Mouse (Mus musculus): Measurements from ENCODE around the gene Parg. TPM values are rescaled to one million over a fixed set of nuclear protein-coding genes. Genes with fewer than 3 reads are reported as not detected.
A peak's percentile ranks its signal among the peaks of the same experiment; 100 is the strongest.
"Not testable (repeated sequence)": the region's sequence is repeated elsewhere in the genome, so short reads cannot be mapped to it uniquely, and the experiment has no call there.

Gene Parg
- polyA plus RNA-seq, 1 experiment from 2014 or later: 46.4 TPM

DNA sequence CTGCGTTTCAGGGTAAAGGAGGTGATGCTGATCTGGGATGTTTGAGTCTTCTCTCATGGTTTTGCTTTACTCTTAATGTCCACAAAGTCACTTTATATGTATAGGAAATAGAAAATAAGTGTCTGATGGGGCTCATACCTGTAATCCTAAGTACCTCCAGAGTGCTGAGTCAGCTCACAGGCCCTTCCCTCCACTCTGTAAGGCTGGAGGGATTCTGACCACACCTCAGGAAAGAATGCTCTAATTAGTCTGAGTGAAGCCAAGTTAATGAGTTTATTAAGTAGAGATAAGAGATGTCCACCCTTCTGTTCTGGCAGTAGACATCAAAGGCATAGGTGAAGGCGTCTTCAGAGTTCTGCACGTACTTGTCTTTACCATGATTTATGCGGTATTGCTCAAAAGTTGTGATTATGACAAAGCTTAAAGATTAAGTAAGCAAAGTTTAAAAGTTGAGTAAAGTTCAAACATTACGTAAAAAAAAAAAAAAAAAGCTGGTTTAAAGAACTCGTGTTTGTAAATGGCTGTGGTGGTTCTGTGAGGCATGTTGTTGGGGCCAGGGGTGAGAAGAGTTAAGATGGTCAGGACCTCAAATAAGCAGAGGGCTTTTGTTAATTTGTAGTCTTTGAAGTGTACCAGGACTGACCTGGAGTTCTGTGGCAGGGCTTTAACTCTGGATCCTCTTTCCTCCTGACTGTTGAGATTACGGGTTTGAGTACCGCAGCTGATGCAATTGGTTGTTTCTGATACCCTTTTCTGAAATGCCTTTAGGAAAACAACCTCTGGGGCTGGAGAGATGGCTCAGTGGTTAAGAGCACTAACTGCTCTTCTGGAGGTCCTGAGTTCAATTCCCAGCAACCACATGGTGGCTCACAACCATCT is 37.3 kb upstream of the Parg start:
- no peak for ATAC-seq (ENCODE audit: insufficient number of reproducible peaks, insufficient read depth, low FRiP score, low TSS enrichment, low read depth)
- WGBS: 78% methylated on average over 8 of the region's 8 CpGs
- H3K4me2 ChIP-seq: 0 out of 2 replicates have a peak overlapping the region, but pooled peaks have one; percentile 86
- H3K27me3 ChIP-seq: no peaks in the 10 kb centered on the region
- no peaks in the 10 kb centered on the region for H3K36me3 ChIP-seq
- H3K9ac ChIP-seq: no peak overlapping the region
- H3K4me1 ChIP-seq: peaks cover 28% of the 10 kb centered on the region
- H3K9me3 ChIP-seq: no peaks in the 10 kb centered on the region
- no peak overlapping the region for H3K4me3 ChIP-seq
- H3K27ac ChIP-seq: no peak overlapping the region

GRCm38 (mm10) chr14:32165278-32166061 is 36.3 kb upstream of the Parg start:
- under 1% methylated on average over 42 of the region's 42 CpGs for WGBS
- peak overlapping the region; percentile 41 for H3K27ac ChIP-seq
- peak overlapping the region; percentile 86 for H3K4me2 ChIP-seq
- H3K27me3 ChIP-seq: no peaks in the 10 kb centered on the region
- no peaks in the 10 kb centered on the region for H3K36me3 ChIP-seq
- H3K9ac ChIP-seq: peak overlapping the region; percentile 70
- peak overlapping the region; percentile 49 for H3K4me3 ChIP-seq
- H3K4me1 ChIP-seq: peaks cover 25% of the 10 kb centered on the region
- ATAC-seq (ENCODE audit: insufficient number of reproducible peaks, insufficient read depth, low FRiP score, low TSS enrichment, low read depth): peak; percentile 56; the same call in 1 of the 2 replicates
- H3K9me3 ChIP-seq: no peaks in the 10 kb centered on the region

DNA sequence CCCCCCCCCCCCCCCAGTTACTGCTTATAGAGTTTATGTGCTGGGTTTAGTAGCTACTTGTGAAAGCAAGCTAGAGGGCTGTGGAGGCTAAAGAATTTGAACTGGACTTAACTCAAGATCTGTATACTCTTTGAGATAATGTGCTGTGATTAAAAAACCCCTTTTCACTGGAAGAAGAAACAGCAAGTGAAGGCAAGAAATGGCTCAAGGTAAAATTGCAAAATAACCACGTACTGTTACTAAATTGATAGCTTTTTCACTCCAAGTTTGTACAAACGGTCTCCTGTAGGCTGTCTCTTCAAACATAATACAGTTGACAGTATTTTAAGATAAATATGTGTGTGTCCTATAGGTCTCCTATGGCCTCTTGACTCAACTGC is 35.7 kb upstream of the Parg start:
- Histone ChIP-seq H3K4me1 (peaks cover 19% of the 10 kb centered on the region), H3K27me3 (no peaks in the 10 kb centered on the region), H3K9me3 (no peaks in the 10 kb centered on the region), H3K9ac (no peak overlapping the region), H3K27ac (no peak overlapping the region), H3K4me3 (peak overlapping the region; percentile 49; the same call in 1 of the 2 replicates), H3K4me2 (peak overlapping the region; percentile 86), H3K36me3 (0 out of 2 replicates have a peak, but pooled peaks cover 4% of the 10 kb centered on the region)
- 64% methylated on average over 2 of the region's 2 CpGs for WGBS
- no peak for ATAC-seq (ENCODE audit: insufficient number of reproducible peaks, insufficient read depth, low FRiP score, low TSS enrichment, low read depth)

DNA sequence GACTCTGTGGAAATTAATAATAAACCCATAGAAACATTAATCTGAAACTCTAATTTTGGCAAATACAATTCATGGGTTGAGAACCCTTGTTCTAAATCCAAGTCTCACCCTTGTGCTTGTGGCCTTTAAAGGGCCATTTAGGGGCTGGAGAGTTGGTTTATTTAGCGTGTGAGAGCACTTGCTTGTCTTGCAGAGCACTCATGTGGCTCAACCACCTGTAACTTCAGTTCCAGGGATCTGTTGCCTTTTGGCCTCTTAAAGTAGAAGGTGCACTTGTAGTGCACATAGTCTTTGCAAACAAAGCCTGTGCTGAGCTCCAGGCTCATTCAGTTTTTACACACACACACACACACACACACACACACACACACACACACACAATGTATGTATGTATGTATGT is 34.9 kb upstream of the Parg start:
- Histone ChIP-seq H3K27me3 (no peaks in the 10 kb centered on the region), H3K4me3 (no peak overlapping the region), H3K4me2 (0 out of 2 replicates have a peak overlapping the region, but pooled peaks have one; percentile 86), H3K9ac (no peak overlapping the region), H3K27ac (no peak overlapping the region), H3K4me1 (peaks cover 17% of the 10 kb centered on the region), H3K9me3 (no peaks in the 10 kb centered on the region), H3K36me3 (0 out of 2 replicates have a peak, but pooled peaks cover 6% of the 10 kb centered on the region)
- WGBS: 82% methylated on average over 1 of the region's 1 CpGs
- ATAC-seq (ENCODE audit: insufficient number of reproducible peaks, insufficient read depth, low FRiP score, low TSS enrichment, low read depth): no peak

GRCm38 (mm10) chr14:32167326-32167725 is 34.4 kb upstream of the Parg start:
- no peak for ATAC-seq (ENCODE audit: insufficient number of reproducible peaks, insufficient read depth, low FRiP score, low TSS enrichment, low read depth)
- Histone ChIP-seq H3K4me3 (no peak overlapping the region), H3K9me3 (no peaks in the 10 kb centered on the region), H3K27me3 (no peaks in the 10 kb centered on the region), H3K4me1 (peaks cover 17% of the 10 kb centered on the region), H3K27ac (no peak overlapping the region), H3K36me3 (0 out of 2 replicates have a peak, but pooled peaks cover 6% of the 10 kb centered on the region), H3K9ac (no peak overlapping the region), H3K4me2 (no peak overlapping the region)
- 83% methylated on average over 5 of the region's 5 CpGs for whole genome bisulfite sequencing

GRCm38 (mm10) chr14:32168653-32169231 is 33.0 kb upstream of the Parg start:
- Histone ChIP-seq H3K4me3 (no peak overlapping the region), H3K4me1 (peaks cover 17% of the 10 kb centered on the region), H3K9ac (no peak overlapping the region), H3K27ac (no peak overlapping the region), H3K9me3 (no peaks in the 10 kb centered on the region), H3K4me2 (no peak overlapping the region), H3K27me3 (no peaks in the 10 kb centered on the region), H3K36me3 (peaks cover 16% of the 10 kb centered on the region)
- ATAC-seq (ENCODE audit: insufficient number of reproducible peaks, insufficient read depth, low FRiP score, low TSS enrichment, low read depth): no peak
- WGBS: 78% methylated on average over 3 of the region's 3 CpGs

GRCm38 (mm10) chr14:32170137-32170536 is 31.6 kb upstream of the Parg start:
- Histone ChIP-seq H3K36me3 (peaks cover 25% of the 10 kb centered on the region), H3K27ac (no peak overlapping the region), H3K4me3 (no peak overlapping the region), H3K27me3 (no peaks in the 10 kb centered on the region), H3K9me3 (no peaks in the 10 kb centered on the region), H3K4me1 (peaks cover 11% of the 10 kb centered on the region), H3K9ac (no peak overlapping the region), H3K4me2 (no peak overlapping the region)
- WGBS: 81% methylated on average over 4 of the region's 4 CpGs
- no peak for ATAC-seq (ENCODE audit: insufficient number of reproducible peaks, insufficient read depth, low FRiP score, low TSS enrichment, low read depth)

DNA sequence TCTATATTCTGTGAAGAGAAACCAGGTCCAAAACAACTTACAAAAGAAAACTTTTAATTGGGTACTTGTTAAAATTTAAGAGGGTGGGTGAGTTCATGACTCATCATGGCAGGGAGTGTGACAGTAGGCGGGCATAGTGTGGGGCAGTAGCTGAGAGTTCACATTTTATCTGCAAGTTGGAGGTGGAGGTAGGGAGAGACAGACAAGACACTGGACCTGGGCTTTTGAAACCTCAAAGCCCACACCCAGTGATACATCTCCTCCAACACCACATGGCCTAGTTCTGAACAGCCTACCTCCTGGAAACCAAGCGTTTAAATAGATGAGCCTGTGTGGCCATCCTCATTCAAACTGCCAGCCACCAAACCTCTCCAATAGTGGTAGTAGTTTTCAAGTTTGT is 26.4 kb upstream of the Parg start:
- 89% methylated on average over 2 of the region's 2 CpGs for WGBS
- no peaks in the 10 kb centered on the region for H3K4me1 ChIP-seq
- no peak for ATAC-seq (ENCODE audit: insufficient number of reproducible peaks, insufficient read depth, low FRiP score, low TSS enrichment, low read depth)
- H3K4me3 ChIP-seq: no peak overlapping the region
- no peaks in the 10 kb centered on the region for H3K27me3 ChIP-seq
- H3K27ac ChIP-seq: no peak overlapping the region
- no peak overlapping the region for H3K4me2 ChIP-seq
- H3K9me3 ChIP-seq: no peaks in the 10 kb centered on the region
- H3K9ac ChIP-seq: no peak overlapping the region
- H3K36me3 ChIP-seq: peaks cover 46% of the 10 kb centered on the region

GRCm38 (mm10) chr14:32176590-32176989 is 25.2 kb upstream of the Parg start:
- not testable (repeated sequence) for H3K27me3 ChIP-seq; H3K27ac ChIP-seq; H3K4me1 ChIP-seq; H3K4me2 ChIP-seq; H3K9me3 ChIP-seq; ATAC-seq (ENCODE audit: insufficient number of reproducible peaks, insufficient read depth, low FRiP score, low TSS enrichment, low read depth); H3K9ac ChIP-seq; H3K4me3 ChIP-seq
- WGBS: 87% methylated on average over 5 of the region's 5 CpGs
- H3K36me3 ChIP-seq: peaks cover 50% of the 10 kb centered on the region

- no peak overlapping the region for H3K9ac ChIP-seq
- H3K36me3 ChIP-seq: peaks cover 53% of the 10 kb centered on the region
- no peaks in the 10 kb centered on the region for H3K27me3 ChIP-seq
- no peak for ATAC-seq (ENCODE audit: insufficient number of reproducible peaks, insufficient read depth, low FRiP score, low TSS enrichment, low read depth)
- H3K9me3 ChIP-seq: no peaks in the 10 kb centered on the region
- no peaks in the 10 kb centered on the region for H3K4me1 ChIP-seq
- WGBS: 91% methylated on average over 10 of the region's 10 CpGs
- no peak overlapping the region for H3K27ac ChIP-seq
- no peak overlapping the region for H3K4me3 ChIP-seq
- no peak overlapping the region for H3K4me2 ChIP-seq
Measured at GRCm38 (mm10) chr14:32179393-32180195, 22.2 kb upstream of the Parg start.

DNA sequence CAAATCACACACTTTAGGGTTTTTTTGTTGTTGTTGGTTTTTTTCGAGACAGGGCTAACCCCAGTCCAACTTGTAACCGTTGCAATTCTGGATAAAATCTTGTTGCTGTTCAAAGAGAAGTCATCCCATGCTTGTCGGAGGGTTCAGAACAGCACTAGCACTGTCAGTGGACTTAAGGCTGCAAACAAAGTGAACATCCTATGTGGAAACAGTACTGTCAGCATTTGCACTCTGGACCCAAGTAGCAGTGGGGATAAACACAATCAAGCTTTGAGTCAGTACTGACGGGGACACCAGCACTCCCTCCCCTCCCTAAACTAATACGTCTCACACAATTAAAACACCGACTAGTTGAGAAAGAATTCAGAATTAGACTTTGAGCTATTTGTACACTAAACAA is 20.9 kb upstream of the Parg start:
- Histone ChIP-seq H3K9me3 (no peaks in the 10 kb centered on the region), H3K4me1 (no peaks in the 10 kb centered on the region), H3K27ac (no peak overlapping the region), H3K36me3 (peaks cover 51% of the 10 kb centered on the region), H3K4me3 (no peak overlapping the region), H3K4me2 (no peak overlapping the region), H3K27me3 (no peaks in the 10 kb centered on the region), H3K9ac (no peak overlapping the region)
- no peak for ATAC-seq (ENCODE audit: insufficient number of reproducible peaks, insufficient read depth, low FRiP score, low TSS enrichment, low read depth)
- WGBS: 87% methylated on average over 6 of the region's 6 CpGs
